Mouse (Mus musculus): Measurements from ENCODE around the gene Wdr54. TPM values are rescaled to one million over a fixed set of nuclear protein-coding genes. Genes with fewer than 3 reads are reported as not detected.

Gene Wdr54
- polyA plus RNA-seq, 1 experiment from 2014 or later = 14.6 TPM

DNA sequence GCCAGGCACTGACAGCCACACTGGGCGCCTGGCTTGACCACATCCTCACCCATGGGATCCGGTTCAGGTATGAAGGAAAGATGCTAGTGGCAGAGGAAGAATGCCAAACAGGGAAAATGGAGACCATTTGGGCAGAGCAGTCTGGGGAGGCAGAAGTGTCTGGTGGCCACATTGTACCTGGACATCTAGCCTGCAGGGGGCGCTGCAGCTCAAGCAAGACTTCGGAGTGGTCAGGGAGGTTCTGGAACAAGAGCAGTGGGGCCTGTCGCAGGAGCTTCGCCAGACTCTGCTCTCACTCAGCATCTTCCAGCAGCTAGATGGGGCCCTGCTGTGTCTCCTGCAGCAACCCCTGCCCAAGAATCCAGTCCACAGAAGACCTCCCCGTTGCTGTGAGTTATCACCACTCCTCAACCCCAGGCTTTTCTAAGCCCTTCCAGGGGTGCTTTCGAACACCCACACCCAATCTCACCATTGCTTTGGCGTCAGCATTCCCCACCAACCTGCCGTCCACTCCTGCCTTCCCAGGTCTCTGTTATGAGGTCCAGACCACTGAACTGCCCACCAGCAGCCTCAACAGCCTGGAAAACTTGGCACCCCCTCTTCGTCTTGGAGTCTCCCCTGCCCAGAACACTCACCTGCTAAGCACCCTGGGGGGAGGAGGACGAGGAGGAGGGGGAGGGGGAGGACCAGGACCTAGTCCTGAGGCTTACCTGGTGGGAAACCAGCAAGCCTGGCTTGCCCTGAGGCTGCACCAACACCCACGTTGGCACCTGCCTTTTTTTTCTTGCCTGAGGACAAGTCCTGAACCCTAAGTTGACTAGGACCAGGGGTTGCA lies 48.4 kb downstream of the Wdr54 start:
- H3K4me1 ChIP-seq = peaks cover 35% of the 10 kb centered on the region
- H3K9me3 ChIP-seq (replicated peaks) = no peaks in the 10 kb centered on the region
- 36% methylated on average over 13 of the region's 13 CpGs for WGBS
- DNase-seq (ENCODE audit: low spot score) = peak; percentile 83
- peaks cover 10% of the 10 kb centered on the region for H3K27me3 ChIP-seq (ENCODE audit: low read depth, poor library complexity, severe bottlenecking)
- H3K27ac ChIP-seq (replicated peaks) = peak overlapping the region; percentile 88
- H3K4me3 ChIP-seq = peak overlapping the region; percentile 77
- H3K36me3 ChIP-seq = peaks cover 29% of the 10 kb centered on the region

DNA sequence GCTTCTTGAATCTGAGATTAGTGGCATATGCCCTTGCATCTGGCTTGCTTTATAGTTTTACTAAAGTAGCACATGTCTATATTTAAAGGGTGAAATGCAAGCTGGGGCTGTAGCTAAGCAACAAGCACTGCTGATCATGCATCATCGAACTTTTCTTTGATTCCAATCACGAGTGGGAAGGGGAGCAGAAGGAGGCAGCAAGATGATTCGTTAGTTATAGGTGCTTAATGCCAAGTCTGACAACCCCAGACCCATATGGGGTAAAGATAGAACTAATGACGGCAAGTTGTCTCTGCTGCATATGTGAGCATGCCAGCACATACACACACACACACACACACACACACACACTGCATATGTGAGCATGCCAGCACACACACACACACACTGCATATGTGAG lies 52.0 kb downstream of the Wdr54 start:
- WGBS = 77% methylated on average over 4 of the region's 4 CpGs
- Histone ChIP-seq H3K4me3 (no peak overlapping the region), H3K27ac (replicated peaks) (no peak overlapping the region), H3K9me3 (replicated peaks) (no peaks in the 10 kb centered on the region), H3K4me1 (peaks cover 43% of the 10 kb centered on the region), H3K36me3 (peaks cover 15% of the 10 kb centered on the region), H3K27me3 (ENCODE audit: low read depth, poor library complexity, severe bottlenecking) (peaks cover 26% of the 10 kb centered on the region)
- DNase-seq (ENCODE audit: low spot score) = no peak

- H3K9me3 ChIP-seq (replicated peaks) = no peaks in the 10 kb centered on the region
- H3K27ac ChIP-seq (replicated peaks) = no peak overlapping the region
- 36% methylated on average over 11 of the region's 11 CpGs for WGBS
- peak overlapping the region; percentile 68 for H3K4me3 ChIP-seq
- H3K36me3 ChIP-seq = peaks cover 15% of the 10 kb centered on the region
- no peak for DNase-seq (ENCODE audit: low spot score)
- peaks cover 38% of the 10 kb centered on the region for H3K4me1 ChIP-seq
- H3K27me3 ChIP-seq (ENCODE audit: low read depth, poor library complexity, severe bottlenecking) = peaks cover 26% of the 10 kb centered on the region
These were observed 53.0 kb downstream of the Wdr54 start for GRCm38 (mm10) chr6:83103130-83103650.

- peak; percentile 76 for DNase-seq (ENCODE audit: low spot score)
- peaks cover 28% of the 10 kb centered on the region for H3K4me1 ChIP-seq
- peak overlapping the region; percentile 85 for H3K27ac ChIP-seq (replicated peaks)
- H3K4me3 ChIP-seq = peak overlapping the region; percentile 68
- H3K27me3 ChIP-seq (ENCODE audit: low read depth, poor library complexity, severe bottlenecking) = peaks cover 26% of the 10 kb centered on the region
- H3K36me3 ChIP-seq = peaks cover 11% of the 10 kb centered on the region
- no peaks in the 10 kb centered on the region for H3K9me3 ChIP-seq (replicated peaks)
- under 1% methylated on average over 74 of the region's 74 CpGs for whole genome bisulfite sequencing
These were observed 54.3 kb downstream of the Wdr54 start for GRCm38 (mm10) chr6:83101688-83102556.

DNA sequence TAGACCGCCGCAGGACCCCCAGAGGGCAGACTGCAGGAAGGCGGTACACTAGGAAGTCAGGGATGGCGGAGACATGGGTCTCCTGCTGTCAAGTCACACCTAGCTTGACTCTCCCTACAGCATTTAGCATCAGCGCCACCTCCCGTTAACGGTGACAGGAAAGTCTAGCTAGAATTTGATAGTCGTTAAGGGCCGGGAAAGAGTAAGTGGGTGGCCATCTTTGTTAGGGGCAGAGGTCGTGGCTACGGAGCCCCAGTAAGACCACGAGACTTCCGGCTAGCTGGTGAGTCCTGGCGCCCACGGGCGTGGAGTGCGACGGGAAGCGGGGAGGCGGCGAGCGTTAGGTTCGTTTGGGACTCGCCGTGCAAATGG lies 54.9 kb downstream of the Wdr54 start, which contains the start of the genes Ccdc142 and Gm42688:
Ccdc142 (plus strand) TSS at position 286 of the 372 bp plus-strand sequence.
Gm42688 (plus strand) TSS at position 302 of the 372 bp plus-strand sequence.
- WGBS = 0% methylated on average over 25 of the region's 25 CpGs
- Histone ChIP-seq H3K36me3 (peaks cover 9% of the 10 kb centered on the region), H3K4me3 (peak within 1 kb of the TSS; percentile 68), H3K4me1 (peaks cover 29% of the 10 kb centered on the region), H3K27me3 (ENCODE audit: low read depth, poor library complexity, severe bottlenecking) (peaks cover 26% of the 10 kb centered on the region), H3K27ac (replicated peaks) (peak within 1 kb of the TSS; percentile 85), H3K9me3 (replicated peaks) (no peaks in the 10 kb centered on the region)
- DNase-seq (ENCODE audit: low spot score) = peak; percentile 83

Other genes with a start within 250 kb of the Wdr54 start
- 2.0 and 2.4 TPM in 2 replicates for gene Sema4f, start 216.6 kb downstream of the Wdr54 start, polyA plus RNA-seq (2016; fragmentation: Nextera tagmentation; extraction: Ambion mirVana)
- gene M1ap, start 209.5 kb downstream of the Wdr54 start, polyA plus RNA-seq (2016; fragmentation: Nextera tagmentation; extraction: Ambion mirVana) = 0.09 and 0.23 TPM in 2 replicates
- 8.8 and 9.9 TPM in 2 replicates for gene Dok1, start 122.9 kb downstream of the Wdr54 start, polyA plus RNA-seq (2016; fragmentation: Nextera tagmentation; extraction: Ambion mirVana)
- 7.9 and 9.3 TPM in 2 replicates for gene Loxl3, start 122.2 kb downstream of the Wdr54 start, polyA plus RNA-seq (2016; fragmentation: Nextera tagmentation; extraction: Ambion mirVana)
- gene Aup1, start 101.9 kb downstream of the Wdr54 start, polyA plus RNA-seq (2016; fragmentation: Nextera tagmentation; extraction: Ambion mirVana) = 162 and 175 TPM in 2 replicates
- 79.7 and 82.7 TPM in 2 replicates for gene Htra2, start 101.1 kb downstream of the Wdr54 start, polyA plus RNA-seq (2016; fragmentation: Nextera tagmentation; extraction: Ambion mirVana)
- gene Dqx1, start 98.6 kb downstream of the Wdr54 start, polyA plus RNA-seq (2016; fragmentation: Nextera tagmentation; extraction: Ambion mirVana) = 1.8 and 2.0 TPM in 2 replicates
- gene Tlx2, start 86.1 kb downstream of the Wdr54 start, polyA plus RNA-seq (2016; fragmentation: Nextera tagmentation; extraction: Ambion mirVana) = 0.79 TPM in 1 of 2 replicates, not detected in the other
- 36.5 and 37.7 TPM in 2 replicates for gene Pcgf1, start 78.5 kb downstream of the Wdr54 start, polyA plus RNA-seq (2016; fragmentation: Nextera tagmentation; extraction: Ambion mirVana)
- 0.29 and 0.73 TPM in 2 replicates for gene Lbx2, start 70.0 kb downstream of the Wdr54 start, polyA plus RNA-seq (2016; fragmentation: Nextera tagmentation; extraction: Ambion mirVana)
- gene Ccdc142, start 54.8 kb downstream of the Wdr54 start, polyA plus RNA-seq (2016; fragmentation: Nextera tagmentation; extraction: Ambion mirVana) = 2.0 and 3.1 TPM in 2 replicates
- gene Gm42688, start 54.8 kb downstream of the Wdr54 start, polyA plus RNA-seq (2016; fragmentation: Nextera tagmentation; extraction: Ambion mirVana) = 2.4 and 3.1 TPM in 2 replicates
- gene Mrpl53, start 47.4 kb downstream of the Wdr54 start, polyA plus RNA-seq (2016; fragmentation: Nextera tagmentation; extraction: Ambion mirVana) = 148 and 153 TPM in 2 replicates
- gene Mogs, start 40.9 kb downstream of the Wdr54 start, polyA plus RNA-seq (2016; fragmentation: Nextera tagmentation; extraction: Ambion mirVana) = 31.8 and 33.7 TPM in 2 replicates
- gene Wbp1, start 34.8 kb downstream of the Wdr54 start, polyA plus RNA-seq (2016; fragmentation: Nextera tagmentation; extraction: Ambion mirVana) = 138 and 180 TPM in 2 replicates
- 18.2 and 18.7 TPM in 2 replicates for gene Ino80b, start 31.0 kb downstream of the Wdr54 start, polyA plus RNA-seq (2016; fragmentation: Nextera tagmentation; extraction: Ambion mirVana)
- 35.3 and 39.7 TPM in 2 replicates for gene Rtkn, start 20.9 kb downstream of the Wdr54 start, polyA plus RNA-seq (2016; fragmentation: Nextera tagmentation; extraction: Ambion mirVana)
- gene 1700003E16Rik, start within 50 bp of the Wdr54 start, polyA plus RNA-seq (2016; fragmentation: Nextera tagmentation; extraction: Ambion mirVana) = 1.9 and 2.0 TPM in 2 replicates
- 105 and 128 TPM in 2 replicates for gene Dctn1, start 9.5 kb upstream of the Wdr54 start, polyA plus RNA-seq (2016; fragmentation: Nextera tagmentation; extraction: Ambion mirVana)
- gene Slc4a5, start 63.4 kb upstream of the Wdr54 start, polyA plus RNA-seq (2016; fragmentation: Nextera tagmentation; extraction: Ambion mirVana) = 0.67 and 0.79 TPM in 2 replicates
- 53.2 and 64.0 TPM in 2 replicates for gene Mthfd2, start 169.5 kb upstream of the Wdr54 start, polyA plus RNA-seq (2016; fragmentation: Nextera tagmentation; extraction: Ambion mirVana)
- gene Mob1a, start 169.6 kb upstream of the Wdr54 start, polyA plus RNA-seq (2016; fragmentation: Nextera tagmentation; extraction: Ambion mirVana) = 60.4 and 61.5 TPM in 2 replicates
- 152 and 156 TPM in 2 replicates for gene Bola3, start 192.8 kb upstream of the Wdr54 start, polyA plus RNA-seq (2016; fragmentation: Nextera tagmentation; extraction: Ambion mirVana)

Data from midbrain, embryonic 10.5 days (tissue).